ENCODE assay signal across 21 mouse cellular contexts in genomic region chr16:77687056-77687839, GRCm38 (mm10).
A peak's percentile ranks its signal among the peaks of the same experiment; 100 is the strongest.
DNase-seq lines count a peak whose midpoint lies in the region; ATAC-seq lines count a peak whose summit lies in the region.
"Had no signal": no experiment of that assay in that cellular context is flagged by ENCODE, and none has a peak within 500 bp of the region (broad histone marks: within the 10 kb centered on the region; RNA-seq: fewer than 3 reads in every experiment).

No protein-coding gene starts in this region.

- H3K4me1 ChIP-seq in hindbrain, embryonic 15.5 days (replicated peaks) = peaks cover 20% of the 10 kb centered on the region
- no peaks in the 10 kb centered on the region for H3K4me1 ChIP-seq in hindbrain, embryonic 10.5 days (replicated peaks)
- H3K4me1 ChIP-seq: embryonic facial prominence, embryonic 12.5 days; heart, embryonic 10.5 days; liver, embryonic 13.5 days had no signal

- H3K36me3 ChIP-seq in hindbrain, embryonic 15.5 days = no peaks in the 10 kb centered on the region
- H3K36me3 ChIP-seq in hindbrain, embryonic 10.5 days = no peaks in the 10 kb centered on the region; the same call in 1 of the 2 replicates
- H3K36me3 ChIP-seq: embryonic facial prominence, embryonic 12.5 days; heart, embryonic 10.5 days; liver, embryonic 13.5 days had no signal

- intact Hi-C loops in left cerebral cortex, postnatal 14 days (cut with DNase I) = no loop called here

- H3K27ac ChIP-seq in hindbrain, embryonic 15.5 days (replicated peaks) = peak overlapping the region; percentile 45; the same call in 1 of the 2 replicates
- no peak overlapping the region for H3K27ac ChIP-seq in hindbrain, embryonic 10.5 days
- H3K27ac ChIP-seq: embryonic facial prominence, embryonic 12.5 days; gastrocnemius, adult 2 months; heart, embryonic 10.5 days; kidney, postnatal 0 days; liver, embryonic 13.5 days had no signal

- no peak for ATAC-seq in hindbrain, embryonic 15.5 days (ENCODE audit: low FRiP score, low read depth)
- ATAC-seq: CD4-positive, CD25-positive, alpha-beta regulatory T cell, adult 4 months had no signal

- H3K27me3 ChIP-seq in hindbrain, embryonic 15.5 days = no peaks in the 10 kb centered on the region
- no peaks in the 10 kb centered on the region for H3K27me3 ChIP-seq in hindbrain, embryonic 10.5 days (ENCODE audit: insufficient read depth, poor library complexity, severe bottlenecking)
- H3K27me3 ChIP-seq: embryonic facial prominence, embryonic 12.5 days; liver, embryonic 13.5 days had no signal

- H3K9ac ChIP-seq in hindbrain, embryonic 15.5 days = no peak overlapping the region
- H3K9ac ChIP-seq: embryonic facial prominence, embryonic 12.5 days; liver, embryonic 13.5 days; lung, embryonic 14.5 days had no signal

- no peak overlapping the region for H3K4me3 ChIP-seq in hindbrain, embryonic 15.5 days
- H3K4me3 ChIP-seq in hindbrain, embryonic 10.5 days = no peak overlapping the region
- H3K4me3 ChIP-seq: embryonic facial prominence, embryonic 12.5 days; gastrocnemius, adult 2 months; heart, embryonic 10.5 days; liver, embryonic 13.5 days had no signal

- H3K4me2 ChIP-seq in hindbrain, embryonic 15.5 days = no peak overlapping the region
- H3K4me2 ChIP-seq: embryonic facial prominence, embryonic 12.5 days; liver, embryonic 13.5 days; lung, embryonic 14.5 days had no signal

- H3K9me3 ChIP-seq in hindbrain, embryonic 15.5 days = no peaks in the 10 kb centered on the region
- H3K9me3 ChIP-seq in hindbrain, embryonic 10.5 days = no peaks in the 10 kb centered on the region
- H3K9me3 ChIP-seq: embryonic facial prominence, embryonic 12.5 days; heart, embryonic 10.5 days; liver, embryonic 13.5 days had no signal

- 90% methylated on average over 4 of the region's 4 CpGs for WGBS in hindbrain, embryonic 15.5 days
- WGBS in hindbrain, embryonic 10.5 days = 93% methylated on average over 4 of the region's 4 CpGs

- DNase-seq in adrenal gland, postnatal 10 days = peak; percentile 31
- DNase-seq in adrenal gland, postnatal 25 days = no peak
- DNase-seq in hindbrain, embryonic 10.5 days (ENCODE audit: low spot score) = no peak
- DNase-seq in adipocyte (ENCODE audit: low spot score) = peak; percentile 93
- peak; percentile 84 for DNase-seq in gonadal fat pad, adult 2 months (ENCODE audit: low read depth)
- DNase-seq in left cerebral cortex, postnatal 14 days (ENCODE audit: low spot score in 2 of 2) = no peak
- DNase-seq: cerebellum, adult 18-20 months; cerebellum, postnatal 25 days; gastrocnemius, adult 2 months; heart, postnatal 4 days; kidney, adult 2 months; layer of hippocampus, adult 9-11 months; liver, embryonic 13.5 days; lung, embryonic 14.5 days; lung, postnatal 4 days; right cerebral cortex, postnatal 14 days had no signal

Comparison
In these comparisons a context has a peak if more than half of its experiments do, and no peak if none do; other contexts are left out.
1. DNase-seq: peak in adrenal gland, postnatal 10 days (single experiment), adipocyte (single experiment) and gonadal fat pad, adult 2 months (single experiment); none in adrenal gland, postnatal 25 days (single experiment), hindbrain, embryonic 10.5 days (single experiment) and left cerebral cortex, postnatal 14 days (0 of 2).